Mouse (Mus musculus) c-Kit-positive CD71-negative TER-119-negative erythroid progenitor cells, embryonic 14.5 days (primary cell): ENCODE measurements around the gene Proser3.
A peak's percentile ranks its signal among the peaks of the same experiment; 100 is the strongest.
"Not testable (repeated sequence)": the region's sequence is repeated elsewhere in the genome, so short reads cannot be mapped to it uniquely, and the experiment has no call there.

Source experiments
- DNase-seq: peaks from one replicate; pipeline ENCODE4 v3.0.0-alpha.2; 2013; ENCODE audit warnings: low read depth

Proser3 gene

GRCm38 (mm10) chr7:30544327-30544726 is 7.8 kb downstream of the Proser3 start:
- DNase-seq, result no peak

GRCm38 (mm10) chr7:30540572-30540971 is 11.5 kb downstream of the Proser3 start:
- no peak for DNase-seq

GRCm38 (mm10) chr7:30534633-30535577 is 17.2 kb downstream of the Proser3 start, which contains the start of gene Arhgap33:
Gene Arhgap33 (minus strand): TSS chr7:30535060.
- peak; percentile 99 for DNase-seq

GRCm38 (mm10) chr7:30533941-30534632 is 18.0 kb downstream of the Proser3 start:
- DNase-seq, result no peak

GRCm38 (mm10) chr7:30532931-30533330 is 19.2 kb downstream of the Proser3 start:
- no peak for DNase-seq

GRCm38 (mm10) chr7:30531291-30531815 is 20.7 kb downstream of the Proser3 start:
- no peak for DNase-seq

- no peak for DNase-seq
These were observed 25.1 kb downstream of the Proser3 start for GRCm38 (mm10) chr7:30526981-30527380.

GRCm38 (mm10) chr7:30526399-30526798 is 25.7 kb downstream of the Proser3 start:
- no peak for DNase-seq

- DNase-seq, result no peak
These were observed 26.1 kb downstream of the Proser3 start for GRCm38 (mm10) chr7:30525954-30526353.

- no peak for DNase-seq
These were observed 27.6 kb downstream of the Proser3 start for GRCm38 (mm10) chr7:30524487-30524886.

- no peak for DNase-seq
These were observed 29.2 kb downstream of the Proser3 start for GRCm38 (mm10) chr7:30522871-30523270.

- DNase-seq, result no peak
These were observed 31.2 kb downstream of the Proser3 start for GRCm38 (mm10) chr7:30520856-30521255.

GRCm38 (mm10) chr7:30520396-30520795 is 31.7 kb downstream of the Proser3 start:
- no peak for DNase-seq

- no peak for DNase-seq
These were observed 33.8 kb downstream of the Proser3 start for GRCm38 (mm10) chr7:30518325-30518724.

GRCm38 (mm10) chr7:30515003-30515760 is 36.9 kb downstream of the Proser3 start:
- no peak for DNase-seq

GRCm38 (mm10) chr7:30508061-30508460 is 44.0 kb downstream of the Proser3 start:
- DNase-seq, result no peak

- not testable (repeated sequence) for DNase-seq
These were observed 50.9 kb downstream of the Proser3 start for GRCm38 (mm10) chr7:30501159-30501558.

- DNase-seq, result not testable (repeated sequence)
These were observed 56.5 kb downstream of the Proser3 start for GRCm38 (mm10) chr7:30495506-30496042.

GRCm38 (mm10) chr7:30493401-30493931 is 58.6 kb downstream of the Proser3 start, which contains the start of gene Prodh2:
Gene Prodh2 (plus strand): TSS chr7:30493622.
- DNase-seq, result no peak

- peak; percentile 72 for DNase-seq
These were observed 59.3 kb downstream of the Proser3 start for GRCm38 (mm10) chr7:30492765-30493164.

GRCm38 (mm10) chr7:30490957-30491307 is 61.2 kb downstream of the Proser3 start:
- DNase-seq, result no peak
